ENCODE assay signal across 10 mouse cellular contexts in the genomic region with DNA sequence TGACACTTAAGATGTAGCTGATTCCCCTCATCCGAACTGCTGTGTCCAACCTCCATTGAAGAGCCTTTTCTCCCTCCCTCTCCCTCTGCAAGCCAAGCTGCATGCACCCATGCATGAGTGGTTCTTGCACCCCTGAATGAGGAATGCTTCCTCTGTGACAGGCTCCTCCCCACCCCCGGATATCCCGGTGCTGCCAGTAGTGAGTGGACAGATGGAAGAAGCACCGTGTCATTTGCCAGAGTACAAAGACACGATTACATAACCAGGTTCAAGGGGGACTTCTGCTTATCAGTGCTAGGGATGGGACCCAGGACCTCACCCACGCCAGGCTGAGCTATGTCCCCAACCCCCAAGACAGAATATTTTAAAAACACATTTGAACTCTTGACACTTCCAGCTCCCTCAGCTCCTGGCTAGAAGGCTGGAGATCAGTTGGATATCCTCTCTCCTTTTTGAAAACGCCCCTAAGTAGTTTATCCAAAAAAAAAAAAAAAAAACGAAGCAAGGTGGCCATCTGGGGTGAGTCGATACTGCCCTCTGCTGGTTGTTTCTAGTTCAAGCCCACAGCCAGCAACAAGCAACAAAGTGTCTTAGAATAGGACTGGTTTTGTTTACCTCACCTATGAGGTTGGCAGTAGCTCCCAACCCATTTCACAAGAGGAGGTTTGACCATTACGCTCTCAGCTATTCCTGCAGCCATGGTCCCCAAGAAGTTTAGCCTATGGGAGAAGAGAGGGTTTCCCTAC. TPM values are rescaled to one million over a fixed set of nuclear protein-coding genes. Genes with fewer than 3 reads are reported as not detected.
DNase-seq lines count a peak whose midpoint lies in the region; ATAC-seq and TF ChIP-seq lines count a peak whose summit lies in the region.
"Had no signal": no experiment of that assay in that cellular context is flagged by ENCODE, and none has a peak within 500 bp of the region (broad histone marks: within the 10 kb centered on the region; RNA-seq: fewer than 3 reads in every experiment).

No protein-coding gene starts in this region.

- no peak overlapping the region for H3K27ac ChIP-seq in intestine, embryonic 14.5 days (ENCODE audit: low read depth)
- no peak overlapping the region for H3K27ac ChIP-seq in intestine, embryonic 16.5 days (ENCODE audit: low read length)
- no peak overlapping the region for H3K27ac ChIP-seq in embryonic facial prominence, embryonic 14.5 days (replicated peaks; ENCODE audit: low read depth, low read length)
- H3K27ac ChIP-seq: embryonic facial prominence, embryonic 15.5 days; limb, embryonic 15.5 days had no signal

- 37% methylated on average over 10 of the region's 10 CpGs for WGBS in intestine, embryonic 14.5 days
- WGBS in intestine, embryonic 16.5 days, result 30% methylated on average over 10 of the region's 10 CpGs
- 33% methylated on average over 10 of the region's 10 CpGs for WGBS in embryonic facial prominence, embryonic 14.5 days

- H3K9ac ChIP-seq in intestine, embryonic 14.5 days (ENCODE audit: low read length), result no peak overlapping the region
- H3K9ac ChIP-seq in intestine, embryonic 16.5 days (ENCODE audit: low read depth, low read length), result no peak overlapping the region
- H3K9ac ChIP-seq in embryonic facial prominence, embryonic 14.5 days (ENCODE audit: low read depth, low read length), result no peak overlapping the region
- H3K9ac ChIP-seq: embryonic facial prominence, embryonic 15.5 days; limb, embryonic 15.5 days had no signal

- H3K4me3 ChIP-seq in intestine, embryonic 14.5 days (ENCODE audit: low read depth, low read length), result no peak overlapping the region
- no peak overlapping the region for H3K4me3 ChIP-seq in intestine, embryonic 16.5 days (ENCODE audit: low read length)
- H3K4me3 ChIP-seq in E14TG2a.4 (replicated peaks; ENCODE audit: low read length), result no peak overlapping the region
- no peak overlapping the region for H3K4me3 ChIP-seq in embryonic facial prominence, embryonic 14.5 days (ENCODE audit: low read depth, low read length)
- H3K4me3 ChIP-seq: embryonic facial prominence, embryonic 15.5 days; limb, embryonic 15.5 days had no signal

- H3K27me3 ChIP-seq in intestine, embryonic 14.5 days (replicated peaks; ENCODE audit: control insufficient read depth, insufficient read depth, low read length), result no peaks in the 10 kb centered on the region
- H3K27me3 ChIP-seq in intestine, embryonic 16.5 days (replicated peaks; ENCODE audit: control insufficient read depth, insufficient read depth, low read length), result no peaks in the 10 kb centered on the region
- no peaks in the 10 kb centered on the region for H3K27me3 ChIP-seq in E14TG2a.4 (ENCODE audit: insufficient read depth, low read length)
- no peaks in the 10 kb centered on the region for H3K27me3 ChIP-seq in embryonic facial prominence, embryonic 14.5 days (replicated peaks; ENCODE audit: control insufficient read depth, insufficient read depth, low read length)
- H3K27me3 ChIP-seq: embryonic facial prominence, embryonic 15.5 days; limb, embryonic 15.5 days had no signal

- no peaks in the 10 kb centered on the region for H3K4me1 ChIP-seq in intestine, embryonic 14.5 days (replicated peaks; ENCODE audit: control insufficient read depth, insufficient read depth, low read length)
- no peaks in the 10 kb centered on the region for H3K4me1 ChIP-seq in intestine, embryonic 16.5 days (ENCODE audit: control insufficient read depth, insufficient read depth, low read length)
- peaks cover 40% of the 10 kb centered on the region for H3K4me1 ChIP-seq in E14TG2a.4 (replicated peaks; ENCODE audit: low read depth, low read length)
- H3K4me1 ChIP-seq in embryonic facial prominence, embryonic 14.5 days (ENCODE audit: control insufficient read depth, insufficient read depth, low read length), result no peaks in the 10 kb centered on the region
- H3K4me1 ChIP-seq: embryonic facial prominence, embryonic 15.5 days; limb, embryonic 15.5 days had no signal

- DNase-seq in intestine, embryonic 14.5 days (ENCODE audit: low spot score), result peak; percentile 65
- DNase-seq in adrenal gland, postnatal 36 days, result peak; percentile 33 to 38
- DNase-seq in embryonic facial prominence, embryonic 14.5 days (ENCODE audit: low spot score), result peak; percentile 27
- peak; percentile 45 for DNase-seq in lung, postnatal 36 days
- no peak for DNase-seq in urinary bladder, postnatal 14 days (ENCODE audit: low spot score)
- no peak for DNase-seq in right cerebral cortex, postnatal 36 days (ENCODE audit: low spot score in 2 of 2)

- no peak for ATAC-seq in intestine, embryonic 14.5 days (replicated peaks; ENCODE audit: low FRiP score, low TSS enrichment, low read depth)
- ATAC-seq in intestine, embryonic 16.5 days, result no peak
- ATAC-seq in embryonic facial prominence, embryonic 14.5 days (ENCODE audit: low read depth), result no peak

- peak; percentile 59 for TF ChIP-seq CTCF in E14TG2a.4 (conservative IDR thresholded peaks at IDR 0.05; ENCODE audit: low read length)

- H3K9me3 ChIP-seq in intestine, embryonic 14.5 days (ENCODE audit: control insufficient read depth, low read length), result no peaks in the 10 kb centered on the region
- H3K9me3 ChIP-seq in intestine, embryonic 16.5 days (ENCODE audit: control insufficient read depth, low read length), result no peaks in the 10 kb centered on the region
- H3K9me3 ChIP-seq in E14TG2a.4 (ENCODE audit: low read length), result no peaks in the 10 kb centered on the region
- no peaks in the 10 kb centered on the region for H3K9me3 ChIP-seq in embryonic facial prominence, embryonic 14.5 days (ENCODE audit: control insufficient read depth, low read length)
- H3K9me3 ChIP-seq: embryonic facial prominence, embryonic 15.5 days; limb, embryonic 15.5 days had no signal

- H3K36me3 ChIP-seq in intestine, embryonic 14.5 days (ENCODE audit: control insufficient read depth, insufficient read depth, low read length), result no peaks in the 10 kb centered on the region
- H3K36me3 ChIP-seq in intestine, embryonic 16.5 days (ENCODE audit: control insufficient read depth, insufficient read depth, low read length), result no peaks in the 10 kb centered on the region
- peaks cover 3% of the 10 kb centered on the region; the same call in 1 of the 2 replicates for H3K36me3 ChIP-seq in E14TG2a.4 (ENCODE audit: insufficient read depth, low read length)
- no peaks in the 10 kb centered on the region for H3K36me3 ChIP-seq in embryonic facial prominence, embryonic 14.5 days (ENCODE audit: control insufficient read depth, insufficient read depth, low read length)
- H3K36me3 ChIP-seq: embryonic facial prominence, embryonic 15.5 days; limb, embryonic 15.5 days had no signal

- no peak overlapping the region for H3K4me2 ChIP-seq in intestine, embryonic 14.5 days (ENCODE audit: low read length)
- no peak overlapping the region for H3K4me2 ChIP-seq in intestine, embryonic 16.5 days (ENCODE audit: low read depth, low read length)
- no peak overlapping the region for H3K4me2 ChIP-seq in embryonic facial prominence, embryonic 14.5 days (ENCODE audit: low read depth, low read length)
- H3K4me2 ChIP-seq: embryonic facial prominence, embryonic 15.5 days; limb, embryonic 15.5 days had no signal

RNA-seq across cellular contexts. Expression of gene Fbxo21, which starts 20.7 kb away (rescaled TPM):
- polyA plus RNA-seq in intestine, embryonic 14.5 days (2014; fragmentation: Nextera tagmentation; extraction: Ambion mirVana), result 72.7 and 75.3 TPM in 2 replicates
- polyA plus RNA-seq in intestine, embryonic 16.5 days (2015; fragmentation: Nextera tagmentation; extraction: Ambion mirVana), result 50.1 and 51.0 TPM in 2 replicates
- total RNA-seq in adrenal gland, postnatal 36 days (2021), result 10 to 100 TPM; 55.9 to 77.6 TPM
- 43.6 and 50.9 TPM in 2 replicates for polyA plus RNA-seq in embryonic facial prominence, embryonic 14.5 days (2014; fragmentation: Nextera tagmentation; extraction: Ambion mirVana)

Comparison
In these comparisons a context has a peak if more than half of its experiments do, and no peak if none do; other contexts are left out.
1. DNase-seq: peak in intestine, embryonic 14.5 days (single experiment), adrenal gland, postnatal 36 days (2 of 2), embryonic facial prominence, embryonic 14.5 days (single experiment) and lung, postnatal 36 days (single experiment); none in urinary bladder, postnatal 14 days (single experiment) and right cerebral cortex, postnatal 36 days (0 of 2).